Mouse (Mus musculus) spleen, adult 2 months (tissue): ENCODE measurements around the gene Pdzk1ip1.

Experiments
- CTCF ChIP-seq: fragments of 200-500 bp; IDR thresholded peaks from 2 replicates; pipeline ENCODE4 v1.5.1; 2011; ENCODE audit warnings: mild to moderate bottlenecking, inconsistent platforms; ENCODE audit not compliant: insufficient read depth, insufficient read length, insufficient replicate concordance; ENCODE audit errors: extremely low read depth
- POLR2A ChIP-seq: fragments of 200-500 bp; IDR thresholded peaks from 2 replicates; pipeline ENCODE4 v1.6.1; 2011; ENCODE audit warnings: low read depth, low read length, inconsistent platforms

DNA sequence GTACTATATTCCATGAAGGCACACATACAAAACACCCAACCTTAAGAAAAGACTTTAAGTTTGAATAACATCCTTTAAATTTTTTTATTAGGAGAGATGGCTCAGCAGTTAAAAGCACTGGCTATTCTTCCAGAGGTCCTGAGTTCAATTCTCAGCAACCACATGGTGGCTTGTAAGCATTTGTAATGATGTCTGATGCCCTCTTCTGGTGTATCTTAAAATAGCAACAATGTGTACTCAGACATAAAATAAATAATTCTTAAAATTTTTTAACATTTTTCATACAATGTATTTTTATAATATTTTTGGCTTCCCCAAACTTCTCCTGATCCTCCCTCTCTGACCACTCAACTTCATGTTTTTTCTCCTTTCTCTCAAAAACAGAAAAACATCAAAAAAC lies 36.2 kb downstream of the Pdzk1ip1 start:
- no peak for TF ChIP-seq CTCF
- TF ChIP-seq POLR2A = no peak
